Mouse (Mus musculus) central nervous system, embryonic 18 days (tissue): ENCODE measurements around the gene Tmem184c. TPM values are rescaled to one million over a fixed set of nuclear protein-coding genes. Genes with fewer than 3 reads are reported as not detected.

ENCODE experiments used
- polyA plus RNA-seq: library from polyadenylated mRNA; depleted of rRNA; stranded (reverse); fragments of >200 nt; gene quantifications from 2 replicates; pipeline ENCODE4 v1.2.3, GENCODE M21; 2012; rRNA removed

The Tmem184c gene
- 49.7 and 52.8 TPM in 2 replicates for polyA plus RNA-seq

GRCm38 (mm10) chr8:77610374-77610969 lies at the start of gene Tmem184c:
Gene Tmem184c, minus strand, starts transcription at chr8:77610698.

DNA sequence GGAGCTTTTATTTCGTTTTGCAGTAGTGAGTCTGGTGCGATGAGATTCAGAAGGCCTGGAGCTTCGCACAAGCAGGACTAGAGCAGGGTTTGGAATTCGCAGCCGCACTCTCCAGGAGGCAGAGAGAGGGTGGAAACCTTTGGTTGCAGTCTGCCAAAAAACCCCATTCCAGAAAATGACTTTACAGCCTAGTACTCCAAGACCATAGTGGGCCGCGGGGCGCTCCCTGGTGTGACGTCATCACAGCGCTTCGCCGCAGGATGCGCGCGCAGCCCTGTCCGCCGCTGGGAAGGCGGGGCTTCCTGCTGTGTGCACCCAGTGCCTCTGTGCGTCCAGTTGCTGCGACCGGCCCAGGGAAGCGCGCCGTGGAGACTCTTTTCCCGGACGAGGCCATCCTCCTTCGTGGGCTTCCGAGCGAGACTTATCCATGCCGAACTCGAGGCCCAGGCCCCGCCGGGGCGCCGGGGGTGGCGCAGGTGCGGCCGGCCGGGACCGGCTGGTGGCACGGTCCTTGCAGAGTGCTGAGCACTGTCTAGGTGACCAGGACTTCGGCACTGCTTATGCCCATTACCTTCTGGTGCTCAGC lies 61.3 kb downstream of the Tmem184c start, which contains the start of gene Prmt9:
Prmt9 (plus strand) TSS at position 277 of the 586 bp plus-strand sequence.

Other genes starting within 250 kb of the Tmem184c start
- 3.8 and 4.3 TPM in 2 replicates for gene Arhgap10, start 92.7 kb downstream of the Tmem184c start, polyA plus RNA-seq
- gene Prmt9, start 61.3 kb downstream of the Tmem184c start, polyA plus RNA-seq: 25.1 and 26.6 TPM in 2 replicates
- gene Ednra, start 113.8 kb upstream of the Tmem184c start, polyA plus RNA-seq: 5.7 and 6.8 TPM in 2 replicates